ENCODE assay signal across 8 mouse cellular contexts in genomic region chrX:71815631-71816345, GRCm38 (mm10). TPM values are rescaled to one million over a fixed set of nuclear protein-coding genes. Genes with fewer than 3 reads are reported as not detected.
DNase-seq lines count a peak whose midpoint lies in the region; ATAC-seq and TF ChIP-seq lines count a peak whose summit lies in the region.

TSS of gene Vma21 (plus strand) at chrX:71815924.

- TF ChIP-seq POLR2A in lung, adult 2 months (IDR thresholded peaks at IDR 0.05; ENCODE audit: borderline replicate concordance, extremely low read depth, low read depth, low read length), result no peak
- TF ChIP-seq POLR2A in brain, embryonic 14.5 days (IDR thresholded peaks at IDR 0.05; ENCODE audit: borderline replicate concordance, extremely low read depth, insufficient read depth, insufficient read length, poor library complexity, severe bottlenecking), result no peak

- peak within 1 kb of the TSS; percentile 71 for H3K9ac ChIP-seq in forebrain, embryonic 15.5 days (replicated peaks)
- H3K9ac ChIP-seq in hindbrain, embryonic 11.5 days (ENCODE audit: low read depth, low read length), result peak within 1 kb of the TSS; percentile 58
- peak within 1 kb of the TSS; percentile 67 for H3K9ac ChIP-seq in midbrain, embryonic 11.5 days (ENCODE audit: low read length)

- H3K9me3 ChIP-seq in forebrain, embryonic 15.5 days, result no peaks in the 10 kb centered on the region
- no peaks in the 10 kb centered on the region for H3K9me3 ChIP-seq in hindbrain, embryonic 11.5 days (ENCODE audit: control insufficient read depth, low read length)
- H3K9me3 ChIP-seq in midbrain, embryonic 11.5 days (ENCODE audit: control insufficient read depth, low read length), result no peaks in the 10 kb centered on the region

- no peak for TF ChIP-seq CTCF in lung, adult 2 months (IDR thresholded peaks at IDR 0.05; ENCODE audit: insufficient read depth, low read length)
- TF ChIP-seq CTCF in brain, embryonic 14.5 days (IDR thresholded peaks at IDR 0.05; ENCODE audit: borderline replicate concordance, extremely low read depth, insufficient read depth, insufficient read length), result no peak

- peak within 1 kb of the TSS; percentile 98 for H3K4me3 ChIP-seq in lung, adult 2 months (replicated peaks; ENCODE audit: extremely low read depth, low read depth, low read length)
- H3K4me3 ChIP-seq in forebrain, embryonic 15.5 days, result peak within 1 kb of the TSS; percentile 64
- H3K4me3 ChIP-seq in hindbrain, embryonic 11.5 days (ENCODE audit: low read depth, low read length), result peak within 1 kb of the TSS; percentile 58
- peak within 1 kb of the TSS; percentile 58 for H3K4me3 ChIP-seq in midbrain, embryonic 11.5 days (ENCODE audit: low read depth, low read length)

- ATAC-seq in forebrain, embryonic 15.5 days (replicated peaks), result peak; percentile 31
- peak; percentile 25 for ATAC-seq in hindbrain, embryonic 11.5 days (ENCODE audit: low FRiP score)
- no peak; the same call in none of the 2 replicates for ATAC-seq in midbrain, embryonic 11.5 days (ENCODE audit: low FRiP score)

- peak within 1 kb of the TSS; percentile 50 for H3K4me2 ChIP-seq in forebrain, embryonic 15.5 days (replicated peaks)
- H3K4me2 ChIP-seq in hindbrain, embryonic 11.5 days (replicated peaks; ENCODE audit: low read depth, low read length), result peak within 1 kb of the TSS; percentile 39
- peak within 1 kb of the TSS; percentile 50 for H3K4me2 ChIP-seq in midbrain, embryonic 11.5 days

- H3K4me1 ChIP-seq in lung, adult 2 months (ENCODE audit: control insufficient read depth, insufficient read depth, low read length), result no peaks in the 10 kb centered on the region; the same call in 1 of the 2 replicates
- H3K4me1 ChIP-seq in forebrain, embryonic 15.5 days, result peaks cover 10% of the 10 kb centered on the region
- H3K4me1 ChIP-seq in hindbrain, embryonic 11.5 days (replicated peaks; ENCODE audit: control insufficient read depth, insufficient read depth, low read length), result no peaks in the 10 kb centered on the region
- H3K4me1 ChIP-seq in midbrain, embryonic 11.5 days (ENCODE audit: control insufficient read depth, insufficient read depth, low read length), result no peaks in the 10 kb centered on the region

- intact Hi-C loops in left cerebral cortex, postnatal 10 days (cut with DNase I), result no loop called here

- peak within 1 kb of the TSS; percentile 89 for H3K27ac ChIP-seq in forebrain, embryonic 15.5 days (replicated peaks)
- H3K27ac ChIP-seq in hindbrain, embryonic 11.5 days (ENCODE audit: low read depth, low read length), result peak within 1 kb of the TSS; percentile 70
- H3K27ac ChIP-seq in midbrain, embryonic 11.5 days (ENCODE audit: low read depth, low read length), result peak within 1 kb of the TSS; percentile 79

- H3K36me3 ChIP-seq in forebrain, embryonic 15.5 days, result no peaks in the 10 kb centered on the region
- no peaks in the 10 kb centered on the region for H3K36me3 ChIP-seq in hindbrain, embryonic 11.5 days (ENCODE audit: control insufficient read depth, insufficient read depth, low read length)
- no peaks in the 10 kb centered on the region for H3K36me3 ChIP-seq in midbrain, embryonic 11.5 days (ENCODE audit: control insufficient read depth, insufficient read depth, low read length)

- no peaks in the 10 kb centered on the region for H3K27me3 ChIP-seq in forebrain, embryonic 15.5 days
- no peaks in the 10 kb centered on the region for H3K27me3 ChIP-seq in hindbrain, embryonic 11.5 days (ENCODE audit: control insufficient read depth, insufficient read depth, low read length)
- H3K27me3 ChIP-seq in midbrain, embryonic 11.5 days (ENCODE audit: control insufficient read depth, insufficient read depth, low read length), result no peaks in the 10 kb centered on the region

- no peak for DNase-seq in lung, adult 2 months
- no peak for DNase-seq in lung, postnatal 25 days (ENCODE audit: low spot score)
- DNase-seq in brain, embryonic 14.5 days (ENCODE audit: low read depth), result no peak
- no peak for DNase-seq in hindbrain, embryonic 11.5 days (ENCODE audit: low spot score)
- peak in 1 of 2 experiments; percentile 15 for DNase-seq in left cerebral cortex, postnatal 10 days (ENCODE audit: extremely low spot score in 1 of 2, low spot score in 2 of 2)
- DNase-seq in midbrain, embryonic 11.5 days (ENCODE audit: low spot score, missing footprints), result peak; percentile 87
- no peak for DNase-seq in B cell, adult 2 months

- 42% methylated on average over 12 of the region's 12 CpGs for WGBS in lung, adult 2 months
- 26% methylated on average over 12 of the region's 12 CpGs for WGBS in forebrain, embryonic 15.5 days
- 43% methylated on average over 12 of the region's 12 CpGs for WGBS in hindbrain, embryonic 11.5 days
- WGBS in midbrain, embryonic 11.5 days, result 33% methylated on average over 12 of the region's 12 CpGs

RNA-seq across cellular contexts. Expression of gene Vma21, which starts in this region (rescaled TPM):
- polyA plus RNA-seq in lung, adult 2 months (2012; rRNA removed), result 2.3 and 3.8 TPM in 2 replicates
- polyA plus RNA-seq in brain, embryonic 14.5 days (2012; rRNA removed), result 16.2 and 22.7 TPM in 2 replicates
- polyA plus RNA-seq in forebrain, embryonic 15.5 days (2015; fragmentation: Nextera tagmentation; extraction: Ambion mirVana), result 51.7 and 52.1 TPM in 2 replicates
- 38.4 and 41.9 TPM in 2 replicates for polyA plus RNA-seq in hindbrain, embryonic 11.5 days (2014; fragmentation: Nextera tagmentation; extraction: Ambion mirVana)
- total RNA-seq in left cerebral cortex, postnatal 10 days (2021), result 10 to 100 TPM; 36.2 to 36.4 TPM
- 40.9 and 43.4 TPM in 2 replicates for polyA plus RNA-seq in midbrain, embryonic 11.5 days (2014; fragmentation: Nextera tagmentation; extraction: Ambion mirVana)
